Mouse (Mus musculus): Measurements from ENCODE around the gene Plekhj1.
"Not testable (repeated sequence)": the region's sequence is repeated elsewhere in the genome, so short reads cannot be mapped to it uniquely, and the experiment has no call there.

The Plekhj1 gene

DNA sequence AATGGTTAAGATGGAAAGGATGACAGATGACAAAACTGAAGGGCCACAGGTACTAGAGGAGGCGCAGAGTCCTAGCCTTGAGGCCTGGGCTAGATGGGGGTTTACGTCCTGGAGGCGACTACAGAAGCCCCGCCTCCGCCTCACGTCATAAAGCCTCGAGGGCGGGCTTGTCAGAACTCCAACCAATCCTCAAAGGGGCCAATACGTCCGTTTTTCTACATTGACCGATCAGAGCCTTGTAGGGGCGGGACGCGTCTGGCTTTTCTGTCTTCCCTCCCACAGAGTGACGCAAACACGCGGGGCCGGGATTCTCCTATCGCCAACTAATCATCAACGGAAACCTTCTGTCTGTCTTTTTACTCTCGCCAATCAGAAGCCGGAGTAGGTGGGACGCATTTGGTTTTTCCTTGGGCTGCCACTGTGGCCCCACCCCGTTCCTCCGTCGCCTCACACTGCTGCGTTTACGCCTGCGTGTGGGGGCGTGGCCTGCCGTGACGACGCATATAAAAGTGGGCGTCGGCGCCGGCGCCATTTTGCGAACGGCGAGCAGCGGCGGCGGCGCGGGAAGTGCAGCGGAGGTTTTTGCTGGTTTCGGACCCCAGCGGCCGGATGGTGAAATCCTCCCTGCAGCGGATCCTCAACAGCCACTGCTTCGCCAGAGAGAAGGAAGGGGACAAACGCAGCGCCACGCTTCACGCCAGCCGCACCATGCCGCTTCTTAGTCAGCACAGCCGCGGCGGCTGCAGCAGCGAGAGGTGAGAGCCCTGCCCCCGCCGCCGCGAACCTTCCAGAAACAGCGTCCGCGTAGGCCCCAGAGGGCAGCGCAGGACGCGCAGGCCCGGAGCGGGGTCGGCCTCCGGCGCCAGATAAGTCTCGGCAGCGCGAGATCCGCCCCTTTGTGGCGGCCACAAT is 28.0 kb upstream of the Plekhj1 start, which contains the start of gene Oaz1:
Gene Oaz1, plus strand, starts transcription at position 506 of the 912 bp plus-strand sequence.
- DNase-seq (ENCODE audit: low spot score) = peak; percentile 100

DNA sequence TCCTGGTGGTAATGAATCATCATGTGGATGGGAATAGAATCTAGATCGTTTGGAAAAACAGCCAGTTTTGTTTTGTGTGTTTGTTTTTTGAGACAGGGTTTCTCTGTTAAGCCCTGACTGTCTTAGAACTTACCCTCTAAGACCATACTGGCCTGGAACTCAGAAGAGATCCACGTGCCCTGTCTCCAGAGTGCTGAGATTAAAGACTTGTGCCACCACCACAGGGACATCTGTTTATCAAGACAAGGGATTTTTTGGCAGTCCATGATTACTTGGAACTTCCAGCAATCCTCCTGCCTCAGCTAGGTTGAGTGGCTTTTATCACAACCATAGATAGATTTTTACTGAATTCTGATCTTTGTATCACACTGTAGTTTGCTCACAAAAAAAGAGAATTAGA is 26.4 kb upstream of the Plekhj1 start:
- no peak for DNase-seq (ENCODE audit: low spot score)

DNA sequence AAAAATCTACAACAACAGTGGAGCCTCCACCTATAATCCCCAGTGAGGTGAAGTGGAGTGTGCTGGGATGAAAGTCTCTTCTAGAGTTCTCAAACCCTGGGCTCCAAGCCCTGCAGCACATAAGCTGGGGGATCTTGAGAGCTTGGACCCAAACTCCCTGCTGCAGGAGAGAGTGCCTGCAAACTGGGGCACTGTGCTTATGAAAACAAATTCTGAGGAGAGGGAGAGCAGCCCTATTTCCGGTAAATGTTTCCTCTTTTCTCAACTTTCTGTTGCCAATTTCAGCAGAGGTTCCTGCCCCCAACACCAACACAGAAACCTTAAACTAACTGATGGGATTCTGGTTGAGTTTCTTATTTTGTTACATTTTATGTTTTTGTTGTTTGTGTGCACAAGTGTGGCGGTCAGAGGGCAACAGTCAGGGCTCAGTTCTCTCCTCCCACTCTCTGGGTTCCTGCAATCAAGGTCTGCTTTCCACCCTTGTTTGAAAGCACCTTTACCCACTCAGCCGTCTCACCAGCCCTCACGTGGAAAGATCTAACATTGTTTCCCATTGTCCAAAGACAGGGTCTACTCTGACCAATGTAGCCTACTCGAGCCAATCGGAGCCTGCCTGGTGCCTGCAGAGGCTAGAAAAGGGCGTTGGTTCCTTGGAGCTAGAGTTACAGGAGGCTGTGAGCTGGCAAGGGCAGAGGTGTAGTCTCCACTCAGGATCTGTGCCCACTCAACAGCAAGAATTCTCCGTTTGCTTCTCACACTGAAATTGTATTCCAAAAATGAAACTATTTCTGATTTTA is 25.6 kb upstream of the Plekhj1 start:
- no peak for DNase-seq (ENCODE audit: low spot score)

DNA sequence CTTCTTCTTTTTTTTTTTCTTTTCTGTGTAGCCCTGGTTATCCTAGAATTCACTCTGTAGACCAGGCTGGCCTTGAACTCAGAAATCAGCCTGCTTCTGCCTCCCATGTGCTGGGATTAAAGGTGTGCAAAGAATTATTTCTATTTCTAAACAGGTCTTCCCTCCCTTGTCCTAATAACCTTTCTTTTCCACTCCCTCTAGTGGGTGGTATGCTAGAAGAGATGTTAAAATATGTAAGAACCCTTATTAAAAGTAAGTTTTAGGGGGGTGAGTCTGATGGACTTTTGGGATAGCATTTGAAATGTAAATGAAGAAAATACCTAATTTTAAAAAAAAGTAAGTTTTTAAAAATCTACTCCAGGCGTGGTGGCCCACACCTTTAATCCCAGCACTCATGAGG is 24.9 kb upstream of the Plekhj1 start:
- no peak for DNase-seq (ENCODE audit: low spot score)

GRCm38 (mm10) chr10:80822528-80822927 is 24.1 kb upstream of the Plekhj1 start:
- no peak for DNase-seq (ENCODE audit: low spot score)

- no peak for DNase-seq (ENCODE audit: low spot score)
Observed at GRCm38 (mm10) chr10:80821991-80822390, 23.6 kb upstream of the Plekhj1 start.

DNA sequence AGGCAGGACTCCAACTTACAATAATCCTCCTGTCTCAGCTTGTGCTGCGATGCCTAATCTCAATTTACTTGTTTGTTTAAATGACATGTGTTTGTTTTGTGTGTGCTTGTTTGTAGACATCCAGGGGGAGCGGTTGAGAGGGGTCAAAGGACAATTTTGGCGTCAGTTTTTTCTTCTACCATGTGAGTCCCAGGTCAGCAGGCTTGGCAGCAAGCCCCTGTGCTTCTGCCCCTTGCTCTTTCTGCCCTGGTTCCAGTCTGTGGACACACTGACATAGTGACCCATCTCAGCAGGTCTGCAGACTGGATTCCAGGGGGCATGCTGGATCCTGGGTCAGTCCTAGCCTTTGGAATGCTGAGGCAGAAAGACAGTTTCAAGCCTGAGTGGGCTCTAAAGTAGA is 21.0 kb upstream of the Plekhj1 start:
- DNase-seq (ENCODE audit: low spot score) = no peak

DNA sequence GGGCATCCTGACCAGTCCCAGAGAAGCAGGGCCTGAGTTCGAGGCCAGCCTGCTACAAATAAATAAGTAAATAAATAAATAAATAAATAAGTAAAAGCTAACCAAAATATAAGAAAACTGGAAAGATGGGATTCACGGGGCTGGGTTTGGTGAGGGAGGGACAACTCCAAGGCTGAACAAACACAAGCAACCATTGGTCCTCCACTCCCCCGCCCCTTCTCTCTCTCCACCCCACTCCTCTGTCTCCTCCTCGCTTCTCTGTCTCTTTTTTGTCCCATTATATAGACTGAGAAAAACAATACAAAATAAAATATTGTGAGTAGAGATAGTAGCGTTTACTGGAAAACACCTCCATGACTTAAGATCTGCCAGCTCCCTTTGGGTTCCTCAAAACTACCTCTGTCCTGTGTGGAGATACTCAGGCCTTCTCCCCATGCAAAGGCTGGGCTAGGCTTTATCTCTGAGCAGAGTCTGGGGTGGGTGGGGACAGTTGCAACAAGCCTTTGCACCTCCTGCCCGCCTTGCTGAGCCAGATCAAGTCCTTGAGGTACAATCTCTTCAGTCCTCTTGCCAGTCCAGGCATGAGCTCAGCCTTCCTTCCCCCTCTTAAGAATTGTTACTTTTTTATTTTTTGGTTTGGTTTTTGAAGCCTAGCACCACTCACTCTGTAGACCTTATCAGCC is 20.3 kb upstream of the Plekhj1 start:
- peak; percentile 84 for DNase-seq (ENCODE audit: low spot score)

DNA sequence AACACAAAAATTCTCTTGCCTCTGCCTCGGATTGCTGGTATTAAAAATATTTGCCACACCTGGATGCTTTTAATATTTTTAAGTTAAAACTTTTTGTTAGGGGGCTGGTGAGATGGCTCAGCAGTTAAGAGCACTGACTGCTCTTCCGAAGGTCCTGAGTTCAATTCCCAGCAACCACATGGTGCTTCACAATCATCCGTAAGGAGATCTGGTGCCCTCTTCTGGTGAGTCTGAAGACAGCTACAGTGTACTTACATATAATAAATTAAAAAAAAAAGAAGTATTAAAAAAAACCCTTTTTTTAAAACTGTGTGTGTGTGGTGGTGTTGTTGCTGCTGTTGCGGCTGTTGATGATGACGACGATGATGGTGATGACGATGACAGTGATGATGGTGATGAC is 19.5 kb upstream of the Plekhj1 start:
- not testable (repeated sequence) for DNase-seq (ENCODE audit: low spot score)

GRCm38 (mm10) chr10:80817164-80817563 is 18.7 kb upstream of the Plekhj1 start:
- no peak for DNase-seq (ENCODE audit: low spot score)

- DNase-seq (ENCODE audit: low spot score) = not testable (repeated sequence)
Observed at GRCm38 (mm10) chr10:80816303-80816702, 17.9 kb upstream of the Plekhj1 start.

- DNase-seq (ENCODE audit: low spot score) = no peak
Observed at GRCm38 (mm10) chr10:80814800-80815199, 16.4 kb upstream of the Plekhj1 start.

- DNase-seq (ENCODE audit: low spot score) = no peak
Observed at GRCm38 (mm10) chr10:80813366-80813765, 14.9 kb upstream of the Plekhj1 start, which contains the start of gene Jsrp1. Gene Jsrp1, minus strand, starts transcription at chr10:80813498.

DNA sequence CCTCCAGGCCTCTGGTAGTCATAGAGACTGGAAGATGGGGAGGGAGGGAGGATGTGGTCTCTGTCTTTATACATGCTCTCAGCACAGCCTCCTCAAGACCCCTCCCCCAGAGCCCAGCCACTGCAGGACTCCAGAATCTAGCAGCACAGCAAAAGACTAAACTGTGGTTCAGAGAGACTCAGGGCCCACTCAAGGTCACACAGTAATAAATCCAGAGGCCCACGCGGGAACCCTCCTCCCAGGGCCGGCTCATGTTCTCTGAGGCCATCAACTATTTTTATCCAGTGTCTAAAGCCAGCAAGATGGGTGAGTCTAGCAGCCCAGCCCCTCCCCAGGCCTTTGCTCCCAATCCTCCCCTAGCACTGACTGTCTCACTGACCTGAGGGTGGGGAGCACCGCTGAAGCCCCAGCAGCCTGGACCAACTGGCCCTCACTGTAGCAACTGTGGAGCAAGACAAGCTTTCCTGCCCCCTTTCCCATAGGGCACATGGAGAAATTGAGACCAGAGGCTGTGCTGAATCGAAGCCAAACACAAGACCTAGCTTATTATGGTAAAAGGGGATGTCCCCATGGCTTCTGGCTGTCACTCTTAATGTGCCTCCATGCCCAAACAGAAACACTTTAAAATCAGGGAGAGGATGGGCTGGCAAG is 14.1 kb upstream of the Plekhj1 start:
- no peak for DNase-seq (ENCODE audit: low spot score)

DNA sequence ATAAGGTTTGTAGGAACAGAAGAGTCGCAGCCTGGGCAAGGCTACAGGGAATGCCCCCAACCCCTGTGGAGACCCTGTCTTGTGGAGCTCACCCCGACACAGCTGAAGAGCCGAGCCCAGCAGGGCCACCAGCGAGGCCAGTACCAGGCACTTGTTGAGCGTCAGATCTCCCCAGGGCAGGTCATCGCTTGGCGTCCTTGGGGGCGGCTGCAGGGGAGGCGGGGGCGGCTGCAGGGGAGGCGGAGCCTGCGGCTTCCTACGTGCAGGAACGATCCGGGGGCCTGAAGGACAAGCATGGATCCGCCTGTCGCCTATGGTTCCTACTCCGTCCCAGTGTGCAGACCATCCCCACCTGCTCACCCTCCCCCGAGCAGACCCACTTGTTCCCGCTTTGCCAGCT is 11.7 kb upstream of the Plekhj1 start:
- no peak for DNase-seq (ENCODE audit: low spot score)

GRCm38 (mm10) chr10:80808985-80809632 is 10.7 kb upstream of the Plekhj1 start:
- no peak for DNase-seq (ENCODE audit: low spot score)

GRCm38 (mm10) chr10:80808099-80808984 is 9.9 kb upstream of the Plekhj1 start:
- DNase-seq (ENCODE audit: low spot score) = no peak

DNA sequence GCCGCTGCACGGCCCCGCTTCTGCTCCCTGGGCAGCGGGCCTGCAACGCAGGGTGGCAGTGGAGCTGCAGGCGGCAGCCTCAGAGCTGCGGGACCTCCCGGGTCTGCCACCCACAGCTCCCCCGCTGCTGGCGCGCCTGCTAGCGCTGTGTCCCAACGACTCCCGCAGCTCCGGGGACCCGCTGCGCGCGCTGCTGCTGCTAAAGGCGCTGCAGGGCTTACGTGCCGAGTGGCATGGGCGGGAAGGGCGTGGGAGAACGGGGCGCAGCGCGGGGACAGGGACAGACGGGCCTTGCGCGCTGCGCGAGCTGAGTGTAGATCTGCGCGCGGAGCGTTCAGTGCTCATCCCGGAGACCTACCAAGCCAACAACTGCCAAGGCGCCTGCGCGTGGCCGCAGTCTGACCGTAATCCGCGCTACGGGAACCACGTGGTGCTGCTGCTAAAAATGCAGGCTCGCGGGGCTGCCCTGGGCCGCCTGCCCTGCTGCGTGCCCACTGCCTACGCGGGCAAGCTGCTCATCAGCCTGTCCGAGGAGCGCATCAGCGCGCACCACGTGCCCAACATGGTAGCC is 8.7 kb upstream of the Plekhj1 start:
- no peak for DNase-seq (ENCODE audit: low spot score)

DNA sequence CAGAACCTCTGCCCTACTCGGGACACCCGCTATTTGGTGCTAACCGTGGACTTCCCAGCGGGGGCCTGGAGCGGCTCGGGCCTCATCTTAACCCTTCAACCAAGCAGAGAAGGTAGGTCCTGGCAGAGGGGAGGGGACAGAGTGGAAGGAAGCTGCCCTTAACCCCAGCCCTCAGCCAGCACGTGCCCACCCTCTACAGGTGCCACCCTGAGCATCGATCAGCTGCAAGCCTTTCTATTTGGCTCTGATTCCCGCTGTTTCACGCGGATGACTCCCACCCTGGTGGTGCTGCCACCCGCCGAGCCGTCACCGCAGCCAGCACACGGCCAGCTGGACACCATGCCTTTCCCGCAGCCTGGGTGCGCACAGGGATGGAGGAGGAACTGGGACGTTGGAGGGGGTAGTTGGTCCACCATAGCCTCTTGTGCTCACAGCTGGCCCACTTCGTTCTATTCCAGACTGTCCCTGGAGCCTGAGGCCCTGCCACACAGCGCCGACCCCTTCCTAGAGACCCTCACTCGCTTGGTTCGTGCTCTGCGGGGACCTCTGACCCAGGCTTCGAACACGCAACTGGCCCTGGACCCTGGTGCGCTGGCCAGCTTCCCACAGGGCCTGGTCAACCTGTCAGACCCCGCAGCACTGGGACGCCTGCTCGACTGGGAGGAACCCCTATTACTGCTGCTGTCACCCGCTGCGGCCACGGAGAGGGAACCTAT is 8.1 kb upstream of the Plekhj1 start:
- no peak for DNase-seq (ENCODE audit: low spot score)

Measured in c-Kit-positive CD71-positive TER-119-positive erythroid progenitor cells, embryonic 14.5 days (primary cell).